Mouse (Mus musculus): Measurements from ENCODE around the gene Mrpl21.

The Mrpl21 gene

GRCm38 (mm10) chr19:3339187-3339586 is 56.5 kb downstream of the Mrpl21 start:
- no peak for DNase-seq (ENCODE audit: low read depth)

GRCm38 (mm10) chr19:3341021-3341420 is 58.3 kb downstream of the Mrpl21 start:
- no peak for DNase-seq (ENCODE audit: low read depth)

Measured in c-Kit-positive CD71-positive TER-119-negative erythroid progenitor cells, embryonic 14.5 days (primary cell).